Mouse (Mus musculus) neutrophil, adult 5-6 weeks (primary cell): Measurements from ENCODE around the gene Ppfia4. TPM values are rescaled to one million over a fixed set of nuclear protein-coding genes. Genes with fewer than 3 reads are reported as not detected.
"Not testable (repeated sequence)": the region's sequence is repeated elsewhere in the genome, so short reads cannot be mapped to it uniquely, and the experiment has no call there.

Experiments
- ATAC-seq: fragments of 151-379, 151-347 bp; 2 replicates; pipeline ENCODE4 v1.8.0; 2017; ENCODE audit warnings: mild to moderate bottlenecking, moderate TSS enrichment; ENCODE audit not compliant: insufficient number of reproducible peaks, poor library complexity, low FRiP score, severe bottlenecking; ENCODE audit errors: extremely low read depth
- total RNA-seq: library from RNA; stranded (forward); fragments of 200-1000 nt; gene quantifications from 2 replicates; pipeline ENCODE4 v1.2.3, GENCODE M21; 2017

Gene Ppfia4
- total RNA-seq, 1 experiment from 2014 or later, result 2.9 TPM

DNA sequence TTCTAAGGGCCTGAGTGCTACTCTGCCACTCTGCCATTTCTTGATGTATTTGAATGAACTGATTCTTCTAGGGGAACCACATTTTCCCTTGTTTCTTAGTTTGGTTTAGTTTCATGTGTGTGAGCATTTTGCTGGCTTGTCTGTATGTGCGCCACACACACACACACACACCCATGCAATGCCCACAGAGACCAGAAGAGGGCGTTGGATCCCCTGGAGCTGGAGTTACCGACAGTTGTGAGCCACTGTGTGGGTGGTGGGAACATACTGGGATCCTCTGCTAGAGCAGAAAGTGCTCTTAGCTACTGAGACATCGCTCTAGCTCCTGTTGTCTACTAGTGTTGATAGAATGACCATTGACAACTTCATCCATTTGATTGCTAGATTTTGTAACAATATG is 51.2 kb downstream of the Ppfia4 start:
- ATAC-seq, result no peak

DNA sequence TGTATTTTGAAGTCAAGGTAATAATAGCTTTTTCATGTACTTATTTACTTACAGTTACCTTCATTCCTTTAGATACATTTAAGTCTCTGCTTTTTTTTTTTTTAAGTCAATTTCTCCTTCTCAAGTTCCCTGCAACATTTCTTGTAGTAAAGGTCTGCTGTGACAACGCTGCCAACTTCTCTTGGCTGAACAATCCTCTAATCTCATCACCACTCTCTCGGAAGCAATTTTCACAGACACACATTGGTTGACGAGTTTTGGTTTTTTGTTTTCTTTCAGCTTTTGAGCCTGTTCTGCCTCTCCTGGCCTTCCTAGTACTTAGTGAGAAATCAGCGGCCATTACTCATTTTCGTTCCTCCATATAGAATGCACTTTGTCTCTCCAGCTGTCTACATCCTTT is 52.6 kb downstream of the Ppfia4 start:
- no peak for ATAC-seq

DNA sequence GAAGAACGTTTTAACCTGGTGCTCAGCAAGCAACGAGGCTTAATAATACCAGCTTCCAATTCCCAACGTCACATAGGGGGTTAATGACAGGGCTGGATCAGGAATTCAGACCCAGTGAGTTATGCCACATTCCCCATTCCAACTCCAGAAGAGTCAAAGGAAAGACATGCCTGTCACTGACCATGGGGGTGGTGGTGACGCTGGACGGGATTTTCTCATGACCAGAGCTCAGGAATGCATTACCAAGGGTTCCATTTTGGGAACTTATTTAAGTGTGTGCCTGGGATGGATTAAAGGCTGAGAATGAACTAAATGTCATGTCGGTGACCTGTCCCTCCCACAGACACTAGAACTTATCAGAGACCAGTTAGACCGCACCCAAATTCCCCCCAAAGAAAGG is 55.9 kb downstream of the Ppfia4 start:
- no peak for ATAC-seq

DNA sequence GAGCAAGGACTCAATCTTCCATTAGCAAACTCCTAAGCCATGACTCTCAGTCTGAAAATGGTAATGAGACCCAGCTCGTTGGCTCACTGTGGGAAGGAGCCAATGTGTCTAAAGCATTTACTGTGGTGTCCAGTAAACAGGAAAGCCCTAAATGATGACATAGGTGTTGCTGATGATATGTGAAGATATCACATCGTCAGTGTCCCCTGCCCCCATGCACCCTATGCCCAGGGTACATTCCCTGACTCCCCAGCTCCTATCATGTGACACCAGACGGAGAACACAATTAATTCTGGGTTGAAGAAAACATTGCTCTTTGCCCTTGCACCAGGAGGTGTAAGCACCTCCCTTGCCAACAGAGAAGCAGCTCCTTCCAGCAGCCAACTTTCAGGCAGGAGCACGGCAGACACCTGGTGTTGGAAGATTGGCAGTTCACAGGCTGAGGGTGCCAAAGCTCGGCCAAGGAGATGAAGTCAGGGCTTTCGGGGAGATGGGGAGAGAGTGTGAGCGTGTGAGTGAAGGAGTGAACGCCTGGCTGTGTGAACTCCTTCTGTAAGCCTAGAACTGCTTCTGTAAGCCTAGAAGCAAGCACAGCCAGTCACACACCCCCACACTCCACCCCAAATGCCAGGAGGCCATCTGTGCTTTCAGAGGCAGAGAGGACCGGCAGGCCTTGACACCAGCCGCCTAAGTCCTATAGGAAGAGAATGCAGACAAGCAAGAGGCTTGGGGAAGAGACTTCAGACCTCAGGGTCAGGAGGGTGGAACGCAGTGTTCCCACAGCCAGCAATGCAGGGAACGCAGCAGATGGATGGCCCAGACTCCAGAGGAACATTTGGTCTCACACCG is 56.9 kb downstream of the Ppfia4 start:
- ATAC-seq, result no peak

DNA sequence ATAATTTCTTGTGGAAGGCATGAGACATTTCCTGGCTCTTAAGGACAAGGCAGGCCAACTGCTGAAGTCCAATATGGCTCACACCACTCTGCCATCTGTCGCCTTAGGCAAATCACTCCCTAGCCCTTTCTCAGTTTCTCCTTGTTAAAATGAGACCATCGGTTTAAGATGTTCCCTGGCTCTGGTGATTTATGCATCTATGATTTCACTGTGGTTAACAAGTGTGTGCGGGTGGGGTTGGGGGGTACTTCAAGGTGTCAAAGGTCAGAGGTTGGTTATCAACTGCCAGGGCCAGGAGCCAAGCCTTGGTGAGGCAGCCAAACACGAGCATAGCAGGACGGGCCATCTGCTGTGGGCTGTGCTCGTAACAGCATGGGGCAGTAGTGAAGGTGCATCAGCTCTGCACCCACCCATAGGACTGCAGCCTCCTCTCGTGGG is 58.2 kb downstream of the Ppfia4 start:
- no peak for ATAC-seq

DNA sequence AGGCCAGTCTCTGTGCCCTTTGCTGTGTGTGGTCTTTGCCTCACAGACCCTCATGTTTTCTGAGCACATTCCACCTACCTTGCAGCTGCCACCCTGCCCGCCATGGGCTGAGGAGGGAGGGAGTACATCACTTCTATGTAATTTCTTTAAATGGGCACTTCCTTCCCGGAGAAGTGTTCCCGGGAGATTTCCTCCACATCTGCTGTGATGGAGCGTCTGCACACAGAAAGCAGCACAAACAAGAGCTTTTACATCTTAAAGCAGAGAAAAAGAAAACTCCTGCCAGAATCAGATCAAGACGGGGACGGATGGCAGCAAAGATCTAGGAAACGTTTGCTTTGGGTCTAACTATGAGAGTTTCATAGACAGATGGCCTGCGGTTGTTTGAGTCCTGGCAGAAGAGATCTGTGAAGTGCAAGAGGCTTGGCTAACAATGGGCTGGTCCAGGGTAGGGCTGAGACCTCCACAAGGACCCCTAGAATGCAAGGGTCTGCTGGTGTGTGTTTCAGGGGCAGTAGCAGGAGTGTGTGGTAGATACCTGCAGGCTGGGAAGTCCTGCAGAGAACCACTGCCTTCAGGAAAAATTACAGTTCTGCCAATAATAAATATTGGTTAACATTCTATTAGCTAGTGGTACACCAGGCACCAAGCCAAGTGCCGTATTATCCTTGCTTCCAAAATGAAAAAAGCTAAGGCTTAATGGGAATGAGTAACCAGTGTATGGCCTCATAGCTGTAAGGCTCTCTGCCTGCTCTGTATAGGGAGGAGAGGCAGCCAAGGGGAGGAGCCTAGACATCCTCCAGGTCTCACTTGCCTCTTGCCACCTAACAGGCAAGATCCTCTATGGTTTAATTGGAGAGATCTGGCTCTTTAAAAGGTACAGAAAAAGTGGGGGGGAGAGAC is 59.0 kb downstream of the Ppfia4 start:
- ATAC-seq, result no peak

DNA sequence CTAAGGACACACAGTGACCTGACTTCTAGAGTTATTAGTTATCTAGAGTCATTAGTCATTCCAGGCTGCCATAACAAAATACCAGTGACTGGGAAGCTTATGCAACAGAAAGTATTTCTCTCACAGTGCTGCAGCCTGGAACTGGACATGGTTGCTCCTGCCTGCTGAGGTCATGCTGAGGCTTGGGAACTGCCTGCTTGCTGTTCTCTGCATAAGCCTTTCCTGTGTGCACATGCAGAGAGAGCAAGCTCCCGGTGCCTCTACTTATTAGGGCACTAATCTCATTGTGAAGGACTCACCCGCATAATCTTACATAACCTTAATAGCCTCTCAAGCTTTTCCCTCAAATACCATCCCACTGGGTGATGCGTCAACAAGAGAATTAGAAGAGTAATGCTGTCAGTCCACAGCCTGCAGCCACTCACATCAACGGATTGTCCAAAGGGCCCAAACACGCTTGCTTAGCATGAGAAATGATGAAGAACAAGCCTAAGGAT is 59.9 kb downstream of the Ppfia4 start:
- no peak for ATAC-seq

DNA sequence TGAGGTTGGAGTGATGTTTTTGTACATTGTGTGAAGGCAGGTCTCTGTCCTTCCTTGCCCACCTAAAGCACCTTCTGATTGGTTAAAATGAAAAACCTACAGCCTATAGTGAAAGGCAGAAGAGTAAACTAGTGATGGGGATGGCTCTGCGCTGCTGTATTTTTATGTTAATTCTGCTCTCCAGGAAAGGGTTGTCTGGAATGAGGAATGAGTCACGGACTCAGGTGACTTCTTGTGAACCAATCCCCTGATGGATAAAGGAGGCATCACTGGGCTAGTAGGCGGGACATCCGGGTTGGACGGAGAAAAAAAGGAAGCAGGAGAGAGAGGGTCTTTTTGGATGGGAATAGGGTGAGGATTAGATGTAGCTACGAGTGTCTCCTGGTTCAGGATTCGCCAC is 62.7 kb downstream of the Ppfia4 start:
- ATAC-seq, result no peak

DNA sequence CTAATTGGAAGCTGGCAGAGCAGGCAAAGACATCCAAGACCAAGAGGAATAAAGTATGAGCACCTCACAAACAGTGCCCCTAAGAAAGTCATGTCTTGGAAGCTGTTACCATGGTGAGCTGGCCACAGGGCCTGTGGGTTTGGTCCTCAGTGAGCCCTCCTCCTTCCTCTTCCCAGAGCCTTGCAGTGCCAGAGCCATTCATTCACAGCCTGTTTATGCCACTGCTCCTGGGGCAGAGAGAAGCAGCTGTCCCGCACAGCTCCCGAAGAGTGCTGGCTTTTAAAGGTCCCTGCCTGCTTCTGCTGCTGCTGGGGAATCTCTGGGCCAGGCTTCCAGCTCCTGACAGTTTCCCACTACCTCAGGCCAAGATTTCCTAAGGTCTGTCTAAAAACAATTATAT is 66.9 kb downstream of the Ppfia4 start:
- ATAC-seq, result no peak

DNA sequence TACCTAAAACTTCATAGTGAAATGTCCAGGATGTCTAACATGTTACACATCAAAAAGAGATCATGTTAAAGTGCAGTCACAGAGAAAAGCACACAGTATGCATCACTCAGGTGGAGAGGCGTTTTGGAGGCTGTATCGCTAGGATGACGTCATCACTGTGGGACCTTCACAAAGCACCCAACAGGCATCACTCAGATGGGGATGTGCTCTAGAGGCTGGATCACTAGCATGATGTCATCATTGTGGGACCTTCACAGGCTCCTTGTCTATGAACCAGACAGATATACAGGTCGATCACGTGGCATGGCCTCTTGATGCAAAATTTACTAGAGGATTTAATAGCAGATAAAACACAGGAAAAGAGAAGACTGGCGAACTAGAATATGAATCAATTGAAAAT is 68.4 kb downstream of the Ppfia4 start:
- ATAC-seq, result no peak

DNA sequence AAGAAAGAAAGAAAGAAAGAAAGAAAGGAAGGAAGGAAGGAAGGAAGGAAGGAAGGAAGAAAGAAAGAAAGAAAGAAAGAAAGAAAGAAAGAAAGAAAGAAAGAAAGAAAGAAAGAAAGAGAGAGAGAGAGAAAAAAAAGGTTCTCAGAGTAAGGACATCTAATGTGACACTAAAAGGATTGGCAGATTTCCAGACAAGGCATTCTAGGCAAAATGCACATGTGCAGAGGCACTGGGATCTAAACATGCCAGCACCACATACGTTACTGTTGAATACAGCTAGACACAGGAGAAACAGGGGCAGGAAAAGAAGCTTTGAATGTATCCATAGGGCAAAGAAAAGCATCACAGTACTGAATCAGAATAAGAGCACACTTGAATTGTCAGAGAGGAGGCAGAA is 83.0 kb downstream of the Ppfia4 start:
- not testable (repeated sequence) for ATAC-seq

Other genes with a start within 250 kb of the Ppfia4 start
- gene Chit1, start 221.7 kb downstream of the Ppfia4 start, total RNA-seq, result 0.35 TPM in 1 of 2 replicates, not detected in the other
- 241 and 251 TPM in 2 replicates for gene Chil1, start 150.8 kb downstream of the Ppfia4 start, total RNA-seq
- gene Mybph, start 139.5 kb downstream of the Ppfia4 start, total RNA-seq, result not detected in 2 replicates
- not detected in 2 replicates for gene Adora1, start 97.5 kb downstream of the Ppfia4 start, total RNA-seq
- not detected in 2 replicates for gene Myog, start 42.9 kb downstream of the Ppfia4 start, total RNA-seq
- 63.7 and 74.1 TPM in 2 replicates for gene Tmem183a, start 29.1 kb upstream of the Ppfia4 start, total RNA-seq
- gene 4933406M09Rik, start 53.0 kb upstream of the Ppfia4 start, total RNA-seq, result 0.35 TPM in 1 of 2 replicates, not detected in the other
- gene Cyb5r1, start 72.6 kb upstream of the Ppfia4 start, total RNA-seq, result 82.5 and 86.9 TPM in 2 replicates
- 373 and 380 TPM in 2 replicates for gene Adipor1, start 82.5 kb upstream of the Ppfia4 start, total RNA-seq
- gene Klhl12, start 122.6 kb upstream of the Ppfia4 start, total RNA-seq, result 31.3 and 38.4 TPM in 2 replicates
- 16.9 and 21.1 TPM in 2 replicates for gene Rabif, start 161.7 kb upstream of the Ppfia4 start, total RNA-seq
- not detected in 2 replicates for gene Mgat4e, start 216.8 kb upstream of the Ppfia4 start, total RNA-seq
- 57.0 and 59.7 TPM in 2 replicates for gene Kdm5b, start 227.2 kb upstream of the Ppfia4 start, total RNA-seq